Mouse (Mus musculus) intestine, embryonic 15.5 days (tissue): ENCODE measurements at regions not wholly inside any gene's neighbourhood (a gene's known extent, or its start where the extent isn't known, plus 50 kb on each side); places are given as distances from the start of the nearest gene placed in this dataset.

Source experiments
- ATAC-seq: fragments of 200-750 bp; cut with Nextera tagmentation; 2 replicates; pipeline ENCODE4 v1.8.0; 2017; ENCODE audit warnings: moderate TSS enrichment, moderate library complexity
- H3K27ac ChIP-seq: fragments of 300-500 bp; sonication (generic); 2 replicates; pipeline ENCODE4 v1.5.1; 2015; ENCODE audit warnings: mild to moderate bottlenecking, inconsistent platforms
- H3K27me3 ChIP-seq: fragments of 300-500 bp; sonication (generic); replicated peaks from 2 replicates; pipeline ENCODE4 v1.6.1; 2015; ENCODE audit warnings: inconsistent platforms
- H3K36me3 ChIP-seq: fragments of 300-500 bp; sonication (generic); 2 replicates; pipeline ENCODE4 v1.6.1; 2015; ENCODE audit warnings: inconsistent platforms
- H3K4me1 ChIP-seq: fragments of 300-500 bp; sonication (generic); replicated peaks from 2 replicates; pipeline ENCODE4 v1.6.1; 2015; ENCODE audit warnings: inconsistent platforms
- H3K4me2 ChIP-seq: fragments of 300-500 bp; sonication (generic); replicated peaks from 2 replicates; pipeline ENCODE4 v1.6.1; 2015; ENCODE audit warnings: mild to moderate bottlenecking, inconsistent platforms
- H3K4me3 ChIP-seq: fragments of 300-500 bp; sonication (generic); replicated peaks from 2 replicates; pipeline ENCODE4 v1.5.1; 2015; ENCODE audit warnings: inconsistent platforms
- H3K9ac ChIP-seq: fragments of 300-500 bp; sonication (generic); 2 replicates; pipeline ENCODE4 v1.6.1; 2015; ENCODE audit warnings: inconsistent platforms
- H3K9me3 ChIP-seq: fragments of 300-500 bp; sonication (generic); 2 replicates; pipeline ENCODE4 v1.6.1; 2016; ENCODE audit warnings: inconsistent platforms
- WGBS: fragments of 180-500 bp; shearing (Covaris S2); methylation state at CpG from one replicate; pipeline ENCODE4 v1.1.7; 2015; 5-methylcytosine and 5-hydroxymethylcytosine counted together

DNA sequence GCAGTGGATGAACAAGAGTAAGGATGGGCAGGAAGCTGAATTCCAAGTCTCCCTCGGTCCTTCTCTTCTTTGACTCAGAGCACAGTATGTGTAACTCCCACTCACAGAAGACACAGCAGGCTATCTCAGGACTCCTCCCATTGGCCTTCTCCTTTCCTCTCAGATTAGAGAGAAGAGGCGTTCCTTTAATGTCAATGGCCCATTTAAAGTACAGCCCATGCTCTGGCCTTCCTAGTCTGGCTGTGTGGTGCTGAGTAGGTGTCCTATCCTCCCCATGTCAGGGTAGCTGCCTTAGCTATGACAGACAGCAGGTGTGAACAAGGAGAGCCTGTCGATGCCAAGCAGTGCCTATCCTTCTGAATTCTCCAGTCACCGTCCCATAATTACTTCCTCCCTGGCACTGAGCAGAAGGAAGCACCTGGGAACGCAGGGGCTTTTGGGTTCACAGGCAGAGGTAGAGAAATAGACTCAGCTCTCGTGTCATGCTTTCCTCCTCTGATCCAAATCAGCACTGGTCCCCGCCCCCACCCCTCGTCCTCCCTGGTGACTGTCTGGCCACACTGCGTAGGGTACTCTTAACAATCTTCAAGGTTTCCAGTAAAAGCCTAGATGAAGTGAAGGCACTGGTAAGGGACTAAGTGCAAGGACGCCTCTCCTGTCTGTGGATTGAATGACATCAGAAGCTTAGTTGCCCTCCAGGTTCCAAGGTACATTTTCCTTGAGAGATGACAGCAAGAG, 257.8 kb downstream of the Mycn start:
- Histone ChIP-seq H3K36me3 (no peaks in the 10 kb centered on the region), H3K27ac (no peak overlapping the region), H3K4me3 (no peak overlapping the region), H3K9me3 (no peaks in the 10 kb centered on the region), H3K4me1 (peaks cover 24% of the 10 kb centered on the region), H3K9ac (no peak overlapping the region), H3K27me3 (no peaks in the 10 kb centered on the region), H3K4me2 (0 out of 2 replicates have a peak overlapping the region, but pooled peaks have one; percentile 26)
- ATAC-seq: peak; percentile 44
- WGBS: 56% methylated on average over 10 of the region's 10 CpGs

DNA sequence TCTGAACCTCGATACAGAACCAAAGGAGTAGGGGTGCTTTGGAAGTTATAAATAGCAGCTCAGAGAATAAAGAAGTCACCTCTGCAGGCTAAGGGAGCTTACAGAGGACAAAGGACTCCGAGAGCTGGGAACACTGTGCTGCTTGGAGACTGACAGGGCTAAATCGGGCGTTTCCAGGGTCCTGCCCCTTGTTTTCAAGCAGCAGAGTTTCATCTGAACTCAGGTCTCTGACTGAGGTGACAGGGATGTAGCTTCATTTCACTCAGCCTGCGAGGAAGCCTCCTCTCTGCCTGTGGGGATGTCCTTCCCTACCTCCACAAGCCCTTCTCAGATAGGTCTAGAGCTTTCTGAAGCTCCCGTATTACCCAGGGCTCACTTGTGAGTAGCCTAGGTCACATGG, 260.6 kb downstream of the Mycn start:
- no peaks in the 10 kb centered on the region for H3K27me3 ChIP-seq
- peak overlapping the region; percentile 48 for H3K4me2 ChIP-seq
- H3K4me3 ChIP-seq: no peak overlapping the region
- no peak overlapping the region for H3K9ac ChIP-seq
- no peak for ATAC-seq
- 37% methylated on average over 6 of the region's 6 CpGs for WGBS
- H3K9me3 ChIP-seq: no peaks in the 10 kb centered on the region
- H3K27ac ChIP-seq: no peak overlapping the region
- H3K36me3 ChIP-seq: no peaks in the 10 kb centered on the region
- H3K4me1 ChIP-seq: peaks cover 24% of the 10 kb centered on the region

DNA sequence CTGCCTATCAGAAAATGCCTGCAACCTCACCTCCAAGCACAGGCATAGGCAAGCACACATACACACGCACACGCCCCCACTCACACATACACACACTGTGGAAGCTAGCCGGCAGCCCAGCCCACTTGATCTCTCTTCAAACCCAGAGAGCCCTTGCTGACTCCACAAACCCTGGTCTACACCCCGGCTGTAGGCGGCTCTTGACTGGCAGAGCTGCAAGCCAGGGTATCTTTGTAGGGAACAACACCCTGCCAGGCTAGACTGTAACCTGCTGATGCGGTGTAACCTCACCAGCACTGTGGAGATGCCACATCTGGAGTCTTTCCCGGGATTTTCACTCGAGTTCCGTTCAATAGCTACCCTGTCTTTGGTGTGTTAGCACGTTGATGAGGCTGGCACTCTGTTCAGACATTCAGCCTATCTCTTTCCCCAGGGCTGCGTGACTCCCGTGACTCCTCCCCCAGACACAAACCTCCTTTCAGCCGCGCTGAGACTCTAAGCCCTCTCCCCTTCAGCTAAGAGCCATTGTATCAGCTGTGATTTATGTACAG, 261.3 kb downstream of the Mycn start:
- H3K4me2 ChIP-seq: peak overlapping the region; percentile 48
- 0 out of 2 replicates have a peak overlapping the region, but pooled peaks have one; percentile 9 for H3K27ac ChIP-seq
- H3K9ac ChIP-seq: no peak overlapping the region
- H3K4me3 ChIP-seq: peak overlapping the region; percentile 7; the same call in 1 of the 2 replicates
- WGBS: 19% methylated on average over 14 of the region's 14 CpGs
- peaks cover 24% of the 10 kb centered on the region for H3K4me1 ChIP-seq
- no peaks in the 10 kb centered on the region for H3K27me3 ChIP-seq
- no peaks in the 10 kb centered on the region for H3K9me3 ChIP-seq
- peak; percentile 55; the same call in 1 of the 2 replicates for ATAC-seq
- H3K36me3 ChIP-seq: no peaks in the 10 kb centered on the region

DNA sequence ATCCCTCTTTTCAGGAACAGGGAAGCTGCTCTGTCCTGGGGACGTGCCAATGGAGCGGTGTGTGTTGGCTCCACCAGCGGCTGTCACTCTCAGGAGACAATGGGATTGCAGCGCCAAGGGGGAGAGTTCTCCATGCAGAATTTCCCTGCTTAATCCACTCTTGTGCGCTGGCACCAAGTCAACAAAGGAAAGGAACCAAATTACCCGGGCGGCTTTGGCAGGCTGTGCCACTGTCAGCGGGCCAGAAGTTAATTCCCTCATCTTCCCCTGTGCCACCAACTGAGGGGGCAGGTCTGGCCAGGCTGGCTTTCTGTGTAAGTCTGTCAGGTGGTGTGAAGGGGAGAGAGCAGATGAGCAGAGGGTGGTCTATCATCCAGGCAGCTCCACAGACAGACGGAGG, 265.0 kb downstream of the Mycn start:
- ATAC-seq: no peak
- Histone ChIP-seq H3K9ac (no peak overlapping the region), H3K4me2 (no peak overlapping the region), H3K27me3 (no peaks in the 10 kb centered on the region), H3K27ac (no peak overlapping the region), H3K36me3 (no peaks in the 10 kb centered on the region), H3K4me1 (0 out of 2 replicates have a peak, but pooled peaks cover 7% of the 10 kb centered on the region), H3K4me3 (no peak overlapping the region), H3K9me3 (no peaks in the 10 kb centered on the region)
- WGBS: 77% methylated on average over 9 of the region's 9 CpGs

DNA sequence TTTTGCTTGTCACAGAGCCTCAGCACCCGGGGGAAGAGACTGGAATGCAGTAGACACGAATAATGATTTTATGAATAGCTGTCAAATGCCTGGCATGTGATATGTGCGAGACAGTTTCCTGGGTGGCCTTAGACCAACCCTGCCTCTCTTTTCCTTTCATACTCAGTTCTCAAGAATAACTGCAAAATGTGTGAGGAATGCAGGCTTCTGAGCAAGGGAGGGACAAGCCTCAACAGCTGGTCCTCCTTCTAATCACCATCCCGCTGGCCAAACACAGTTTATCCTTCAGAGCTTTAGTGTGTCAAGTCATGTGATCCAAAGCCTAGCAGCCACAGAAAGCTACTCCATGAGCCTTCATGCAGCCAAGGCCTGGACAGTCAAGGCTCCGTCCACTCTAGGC, 271.8 kb downstream of the Mycn start:
- Histone ChIP-seq H3K9ac (no peak overlapping the region), H3K4me2 (no peak overlapping the region), H3K27me3 (no peaks in the 10 kb centered on the region), H3K27ac (no peak overlapping the region), H3K4me1 (no peaks in the 10 kb centered on the region), H3K4me3 (no peak overlapping the region), H3K36me3 (no peaks in the 10 kb centered on the region), H3K9me3 (no peaks in the 10 kb centered on the region)
- WGBS: 48% methylated on average over 5 of the region's 5 CpGs
- peak; percentile 41; the same call in 1 of the 2 replicates for ATAC-seq

DNA sequence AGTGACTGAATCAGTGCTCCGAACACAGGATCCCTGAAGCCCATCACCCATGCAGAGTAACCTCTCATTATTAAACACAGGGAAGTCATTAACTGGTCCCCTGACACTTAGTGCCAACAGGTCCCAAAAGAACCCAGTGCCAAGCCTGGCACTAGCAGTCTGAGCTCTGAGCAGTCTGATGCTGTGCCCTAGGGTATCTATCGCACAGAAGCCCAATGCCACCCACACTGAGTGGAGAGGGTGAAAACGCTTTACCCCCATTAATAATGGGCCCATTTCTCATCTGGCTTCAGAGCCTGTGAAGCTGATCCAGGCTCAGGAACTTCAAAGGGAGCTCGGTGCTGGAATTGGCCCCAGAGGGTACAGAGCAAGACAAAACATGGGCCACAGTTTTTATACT, 272.8 kb downstream of the Mycn start:
- Histone ChIP-seq H3K36me3 (no peaks in the 10 kb centered on the region), H3K27me3 (no peaks in the 10 kb centered on the region), H3K4me1 (no peaks in the 10 kb centered on the region), H3K4me2 (no peak overlapping the region), H3K9ac (no peak overlapping the region), H3K4me3 (no peak overlapping the region), H3K9me3 (no peaks in the 10 kb centered on the region), H3K27ac (no peak overlapping the region)
- 82% methylated on average over 4 of the region's 4 CpGs for WGBS
- no peak for ATAC-seq

DNA sequence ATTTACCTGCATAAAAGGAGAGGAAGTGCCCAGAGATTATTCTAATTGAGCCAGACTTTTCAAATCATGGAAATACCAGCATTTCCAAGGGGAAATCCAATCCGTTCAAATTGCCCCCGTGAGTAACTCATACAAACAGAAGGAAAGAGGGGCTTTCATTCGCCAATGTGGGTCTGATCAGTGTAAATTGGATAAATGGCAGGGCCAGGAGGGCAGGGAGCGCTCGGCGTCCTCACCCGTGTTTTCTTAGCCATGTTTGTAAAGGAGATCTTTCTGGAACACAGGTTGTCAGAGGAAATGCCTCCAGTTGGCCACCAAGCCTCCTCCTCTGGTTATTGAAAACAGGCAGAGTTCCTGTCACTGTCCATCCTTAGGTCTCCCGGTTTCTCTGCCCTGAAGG, 286.1 kb downstream of the Mycn start:
- WGBS: 85% methylated on average over 8 of the region's 8 CpGs
- no peak for ATAC-seq
- no peak overlapping the region for H3K27ac ChIP-seq
- H3K27me3 ChIP-seq: no peaks in the 10 kb centered on the region
- H3K4me1 ChIP-seq: 0 out of 2 replicates have a peak, but pooled peaks cover 3% of the 10 kb centered on the region
- H3K9ac ChIP-seq: no peak overlapping the region
- no peak overlapping the region for H3K4me3 ChIP-seq
- no peaks in the 10 kb centered on the region for H3K9me3 ChIP-seq
- no peak overlapping the region for H3K4me2 ChIP-seq
- no peaks in the 10 kb centered on the region for H3K36me3 ChIP-seq

DNA sequence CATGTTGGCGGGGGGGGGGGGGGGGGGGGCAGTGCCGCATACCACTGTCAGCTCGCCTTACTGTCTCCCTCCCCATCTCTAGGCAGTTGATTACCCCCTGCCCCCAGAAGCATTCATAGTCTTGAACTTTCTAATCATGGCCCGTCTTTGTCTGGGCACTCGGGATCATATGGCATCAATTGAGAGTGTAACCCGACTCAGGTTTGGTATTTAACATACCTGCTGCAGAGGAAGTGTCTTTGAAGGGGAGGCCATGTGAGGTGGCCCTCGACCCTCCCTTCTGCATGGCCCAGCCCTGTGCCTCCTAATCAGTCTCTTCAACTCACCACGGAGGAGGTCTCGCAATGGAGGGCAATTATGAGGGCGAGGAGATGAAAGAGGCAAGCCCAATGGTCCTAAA, 286.5 kb downstream of the Mycn start:
- H3K36me3 ChIP-seq: no peaks in the 10 kb centered on the region
- 0 out of 2 replicates have a peak, but pooled peaks cover 3% of the 10 kb centered on the region for H3K4me1 ChIP-seq
- H3K9ac ChIP-seq: no peak overlapping the region
- 75% methylated on average over 9 of the region's 10 CpGs for WGBS
- ATAC-seq: no peak
- no peaks in the 10 kb centered on the region for H3K27me3 ChIP-seq
- no peak overlapping the region for H3K4me3 ChIP-seq
- H3K9me3 ChIP-seq: no peaks in the 10 kb centered on the region
- H3K27ac ChIP-seq: no peak overlapping the region
- H3K4me2 ChIP-seq: no peak overlapping the region

DNA sequence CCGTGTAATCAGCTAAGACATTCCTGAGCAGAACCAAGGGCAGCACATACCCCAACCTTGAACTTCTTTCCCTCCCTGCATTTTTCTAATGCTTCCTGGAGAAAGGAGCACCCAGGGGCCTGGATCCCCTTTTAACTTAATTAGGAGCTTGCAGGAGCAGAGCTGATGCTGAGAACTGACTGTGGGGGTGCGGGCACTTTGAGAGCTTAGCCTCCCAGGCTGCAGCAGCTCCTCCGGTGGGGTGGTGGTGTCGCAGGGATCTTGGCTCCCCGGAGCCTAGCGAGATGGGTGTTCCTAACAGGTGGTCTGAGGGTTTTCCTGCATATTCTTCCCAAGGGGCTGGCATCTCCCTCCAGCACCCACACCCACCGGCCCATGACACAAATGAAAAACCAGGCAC, 289.4 kb downstream of the Mycn start:
- no peaks in the 10 kb centered on the region for H3K27me3 ChIP-seq
- H3K27ac ChIP-seq: no peak overlapping the region
- H3K9me3 ChIP-seq: no peaks in the 10 kb centered on the region
- H3K4me2 ChIP-seq: no peak overlapping the region
- ATAC-seq: no peak
- no peak overlapping the region for H3K4me3 ChIP-seq
- H3K36me3 ChIP-seq: no peaks in the 10 kb centered on the region
- H3K4me1 ChIP-seq: 0 out of 2 replicates have a peak, but pooled peaks cover 3% of the 10 kb centered on the region
- H3K9ac ChIP-seq: no peak overlapping the region
- WGBS: 60% methylated on average over 7 of the region's 7 CpGs

DNA sequence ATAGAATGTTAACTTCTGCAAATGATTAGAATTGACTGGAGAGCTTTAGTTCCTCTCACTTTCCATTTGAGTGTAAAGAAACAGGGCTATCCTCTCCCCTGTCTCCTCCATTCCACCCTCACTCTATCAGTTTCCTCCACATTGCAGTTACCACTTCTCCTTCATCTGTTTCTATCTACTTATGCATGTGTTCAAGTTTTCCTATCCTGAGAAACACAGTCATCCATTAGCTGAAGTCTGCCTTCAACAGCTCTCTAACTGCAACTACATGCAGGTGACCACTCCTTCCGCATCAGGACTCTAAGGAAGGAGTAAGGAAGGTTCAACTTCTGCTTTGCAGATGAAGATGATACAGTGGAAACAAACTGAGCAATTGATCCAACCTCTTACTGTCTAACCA, 291.4 kb downstream of the Mycn start:
- WGBS: 87% methylated on average over 1 of the region's 1 CpGs
- H3K27me3 ChIP-seq: no peaks in the 10 kb centered on the region
- no peak overlapping the region for H3K27ac ChIP-seq
- H3K4me2 ChIP-seq: no peak overlapping the region
- no peak overlapping the region for H3K4me3 ChIP-seq
- H3K36me3 ChIP-seq: no peaks in the 10 kb centered on the region
- ATAC-seq: no peak
- no peak overlapping the region for H3K9ac ChIP-seq
- 0 out of 2 replicates have a peak, but pooled peaks cover 3% of the 10 kb centered on the region for H3K4me1 ChIP-seq
- no peaks in the 10 kb centered on the region for H3K9me3 ChIP-seq

DNA sequence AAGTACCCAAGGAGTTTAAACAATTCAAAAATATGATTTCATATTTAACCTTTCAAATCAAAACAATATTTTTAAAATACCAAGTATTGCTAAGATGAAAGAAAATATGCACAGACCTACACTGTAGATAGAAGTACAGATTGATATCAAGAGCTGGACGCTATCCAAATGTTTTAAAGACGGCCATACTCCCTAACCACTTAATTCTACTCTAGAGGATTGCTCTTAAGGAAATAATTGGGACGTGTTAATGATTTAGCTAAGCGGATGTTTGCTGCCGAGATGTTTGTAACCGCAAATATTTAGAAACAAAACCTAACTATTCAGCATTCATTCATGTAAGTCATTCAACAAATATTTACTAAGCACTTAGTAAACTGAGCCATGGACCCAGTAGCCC, 294.2 kb downstream of the Mycn start:
- no peak overlapping the region for H3K4me3 ChIP-seq
- ATAC-seq: no peak
- H3K4me2 ChIP-seq: no peak overlapping the region
- no peaks in the 10 kb centered on the region for H3K27me3 ChIP-seq
- no peaks in the 10 kb centered on the region for H3K9me3 ChIP-seq
- H3K27ac ChIP-seq: no peak overlapping the region
- 57% methylated on average over 6 of the region's 6 CpGs for WGBS
- H3K9ac ChIP-seq: no peak overlapping the region
- H3K4me1 ChIP-seq: 0 out of 2 replicates have a peak, but pooled peaks cover 3% of the 10 kb centered on the region
- no peaks in the 10 kb centered on the region for H3K36me3 ChIP-seq

DNA sequence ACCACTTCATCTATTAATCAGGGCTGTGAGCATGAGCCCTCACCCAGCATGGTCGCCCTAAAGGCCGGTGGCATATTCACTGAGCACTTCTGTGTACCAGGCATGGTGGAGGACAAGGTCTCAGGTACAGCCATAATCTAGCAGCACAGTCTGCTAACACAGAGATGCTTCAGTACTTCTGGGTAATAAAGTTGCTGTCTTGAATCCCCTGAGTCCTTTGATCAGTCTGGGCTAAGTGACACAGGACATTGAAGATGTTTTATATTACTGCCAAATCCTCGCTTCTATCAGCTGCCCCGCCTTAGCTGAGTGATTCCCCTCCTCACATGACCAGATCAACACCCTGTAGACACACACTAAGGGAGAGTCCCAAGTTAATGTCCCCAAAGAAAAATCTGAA, 296.5 kb downstream of the Mycn start:
- Histone ChIP-seq H3K4me2 (no peak overlapping the region), H3K27me3 (no peaks in the 10 kb centered on the region), H3K9me3 (no peaks in the 10 kb centered on the region), H3K36me3 (no peaks in the 10 kb centered on the region), H3K9ac (no peak overlapping the region), H3K4me3 (no peak overlapping the region), H3K4me1 (no peaks in the 10 kb centered on the region), H3K27ac (no peak overlapping the region)
- no peak for ATAC-seq
- 89% methylated on average over 4 of the region's 4 CpGs for WGBS
